Mouse (Mus musculus) E14TG2a.4 (cell line): ENCODE results near the gene Sh3bgrl2.

Experiments
- CTCF ChIP-seq: conservative IDR thresholded peaks from 2 replicates; pipeline ENCODE4 v1.5.1; 2014; ENCODE audit warnings: low read length
- NANOG ChIP-seq: IDR thresholded peaks from 2 replicates; pipeline ENCODE4 v1.6.1; 2014; ENCODE audit warnings: borderline replicate concordance, low read length, mixed read lengths

DNA sequence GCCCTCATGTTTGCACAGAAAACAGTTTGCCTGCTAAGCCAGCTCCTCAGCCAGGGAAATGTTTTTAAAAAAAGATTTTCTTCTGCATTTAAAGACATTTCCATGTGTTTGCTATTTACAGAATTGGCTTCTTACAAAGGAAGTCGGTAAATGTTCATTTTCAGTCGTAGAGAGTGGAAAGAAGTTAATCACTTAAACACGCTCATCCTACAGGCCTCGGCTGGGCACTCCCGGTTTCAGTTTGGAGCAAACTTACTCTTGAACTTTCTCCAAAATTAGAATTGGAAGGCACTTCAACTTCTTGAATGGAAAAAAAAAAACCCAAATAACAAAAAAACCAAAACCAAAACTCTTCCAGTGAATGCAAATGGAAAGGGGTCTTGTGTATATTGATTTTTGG lies 113.7 kb downstream of the Sh3bgrl2 start:
- TF ChIP-seq CTCF (no peak), NANOG (no peak)
